Mouse (Mus musculus) monocyte, adult 2 months (primary cell): ENCODE measurements around the gene Ptpn11.
"Not testable (repeated sequence)": the region's sequence is repeated elsewhere in the genome, so short reads cannot be mapped to it uniquely, and the experiment has no call there.

Source experiments
- DNase-seq, 2 experiments: peaks; one replicate each; pipeline ENCODE4 v3.0.0; 2022; ENCODE audit warnings: low spot score in 2 of 2, low read depth in 1 of 2

Ptpn11 gene

GRCm38 (mm10) chr5:121190836-121191583 lies at the start of gene Ptpn11:
Gene Ptpn11, minus strand, starts transcription at chr5:121191397.
- DNase-seq, result peak; percentile 33 to 61

DNA sequence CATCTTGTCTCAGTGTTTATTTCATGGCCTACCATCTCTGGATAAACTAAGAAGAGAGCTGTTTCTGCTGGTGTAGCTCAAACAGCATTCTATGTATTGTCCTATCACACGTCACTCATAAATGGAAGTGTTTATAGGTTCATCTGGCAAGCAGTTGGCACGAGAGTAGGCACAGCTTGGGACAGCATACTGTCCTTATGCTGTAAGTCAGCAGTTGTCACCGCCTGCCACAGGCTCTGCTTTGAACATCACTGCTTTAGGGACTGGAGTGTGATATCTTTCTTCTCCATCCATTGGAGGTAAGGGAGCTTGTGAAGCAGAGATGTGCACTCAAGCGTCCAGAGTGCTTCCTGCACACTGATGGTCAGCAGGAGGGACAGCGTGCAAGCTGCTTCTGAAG lies 48.6 kb upstream of the Ptpn11 start:
- no peak for DNase-seq

- no peak for DNase-seq
Observed at GRCm38 (mm10) chr5:121238208-121238607, 47.0 kb upstream of the Ptpn11 start.

- no peak for DNase-seq
Observed at GRCm38 (mm10) chr5:121236171-121236570, 45.0 kb upstream of the Ptpn11 start.

DNA sequence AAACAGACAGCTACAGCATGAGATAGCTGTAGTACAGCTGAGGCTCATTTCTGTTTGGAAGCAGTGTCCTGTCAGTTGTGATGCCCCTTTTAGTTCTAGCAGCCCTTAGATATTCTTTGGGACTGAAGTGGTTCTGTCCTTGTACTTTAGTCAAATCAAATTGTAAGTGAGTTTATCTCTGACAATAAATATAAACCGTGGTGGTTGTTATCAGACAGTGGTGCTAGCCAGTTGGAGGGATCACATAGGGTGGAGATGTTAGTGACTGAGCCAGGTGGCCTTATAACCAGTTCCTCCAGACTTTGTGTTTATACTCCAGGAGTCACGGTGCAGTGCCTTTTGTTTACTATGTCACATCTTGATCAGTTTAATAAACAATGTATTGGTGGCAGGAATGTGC lies 42.5 kb upstream of the Ptpn11 start:
- DNase-seq, result no peak

- no peak for DNase-seq
Observed at GRCm38 (mm10) chr5:121232789-121233188, 41.6 kb upstream of the Ptpn11 start.

- DNase-seq, result no peak
Observed at GRCm38 (mm10) chr5:121230811-121231210, 39.6 kb upstream of the Ptpn11 start.

GRCm38 (mm10) chr5:121229182-121229581 lies 38.0 kb upstream of the Ptpn11 start:
- no peak for DNase-seq

DNA sequence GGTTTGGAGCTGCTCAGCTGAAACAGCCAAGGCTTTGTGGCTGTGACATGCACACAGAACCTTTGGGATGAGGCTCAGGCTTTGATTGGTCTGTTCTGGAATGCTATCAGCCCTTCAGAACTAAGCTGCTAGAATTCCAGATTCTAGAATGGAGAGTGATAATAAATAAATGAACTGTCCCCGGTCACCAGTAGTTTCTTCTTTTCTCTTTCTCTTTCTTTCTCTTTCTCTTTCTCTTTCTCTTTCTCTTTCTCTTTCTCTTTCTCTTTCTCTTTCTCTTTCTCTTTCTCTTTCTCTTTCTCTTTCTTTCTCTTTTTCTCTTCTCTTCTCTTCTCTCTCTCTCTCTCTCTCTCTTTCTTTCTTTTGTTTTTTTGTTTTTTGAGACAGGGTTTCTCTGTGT lies 36.1 kb upstream of the Ptpn11 start:
- DNase-seq, result not testable (repeated sequence)

DNA sequence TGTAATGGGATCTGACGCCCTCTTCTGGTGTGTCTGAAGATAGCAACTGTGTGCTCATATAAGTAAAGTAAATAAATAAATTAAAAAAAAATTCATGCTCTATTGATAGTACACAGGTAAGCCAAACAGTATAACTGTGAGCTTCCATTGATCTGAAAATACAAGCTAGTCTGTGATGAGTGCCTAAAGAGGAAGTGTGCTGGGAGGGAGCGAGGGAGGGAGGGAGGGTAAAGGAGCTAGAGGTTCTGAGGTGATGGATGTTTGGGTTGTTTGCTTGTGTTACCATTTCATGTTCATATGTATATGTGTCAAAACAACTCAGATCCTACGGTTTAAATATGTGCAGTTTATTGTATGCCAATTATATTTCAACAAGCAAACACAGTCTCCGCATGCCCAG lies 35.6 kb upstream of the Ptpn11 start:
- no peak for DNase-seq

- DNase-seq, result no peak
Observed at GRCm38 (mm10) chr5:121226406-121226805, 35.2 kb upstream of the Ptpn11 start.

DNA sequence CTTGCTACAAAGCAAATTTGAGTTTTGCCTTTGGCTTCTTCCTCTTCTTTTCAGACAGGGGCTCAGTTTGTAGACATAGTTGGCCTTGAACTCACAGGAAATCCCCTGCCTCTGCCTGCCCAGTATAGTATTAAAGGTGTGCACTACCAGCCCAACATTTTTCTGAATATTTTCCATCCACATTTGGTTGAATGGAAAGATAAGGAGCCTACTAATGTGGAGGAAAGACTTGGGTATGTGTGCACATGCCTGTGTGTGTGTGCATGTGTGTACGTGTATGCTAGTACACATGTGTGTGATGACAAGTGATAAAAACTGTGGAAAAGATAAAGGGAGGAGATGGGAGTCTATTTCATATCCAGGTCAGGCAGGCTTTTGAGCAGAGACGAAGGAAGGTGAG lies 34.7 kb upstream of the Ptpn11 start:
- DNase-seq, result no peak

DNA sequence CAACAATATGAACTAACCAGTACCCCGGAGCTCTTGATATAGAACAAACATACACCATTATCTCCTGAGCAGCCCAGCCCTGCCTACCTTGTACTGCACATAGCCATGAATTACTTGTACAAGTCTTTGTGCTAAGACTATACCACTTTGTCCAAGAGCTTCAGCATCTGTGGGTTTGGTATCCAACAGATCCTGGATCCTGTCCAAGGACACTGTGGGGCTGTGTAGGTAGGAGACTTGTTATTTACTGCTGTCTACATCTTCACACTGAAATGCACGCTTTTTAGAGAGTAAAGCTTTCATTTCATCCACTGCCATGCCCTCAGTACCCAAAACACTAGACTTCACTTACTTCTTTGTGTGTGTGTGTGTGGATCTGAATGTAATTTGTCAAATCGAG lies 33.7 kb upstream of the Ptpn11 start:
- DNase-seq, result no peak

GRCm38 (mm10) chr5:121224020-121224419 lies 32.8 kb upstream of the Ptpn11 start:
- DNase-seq, result not testable (repeated sequence)

DNA sequence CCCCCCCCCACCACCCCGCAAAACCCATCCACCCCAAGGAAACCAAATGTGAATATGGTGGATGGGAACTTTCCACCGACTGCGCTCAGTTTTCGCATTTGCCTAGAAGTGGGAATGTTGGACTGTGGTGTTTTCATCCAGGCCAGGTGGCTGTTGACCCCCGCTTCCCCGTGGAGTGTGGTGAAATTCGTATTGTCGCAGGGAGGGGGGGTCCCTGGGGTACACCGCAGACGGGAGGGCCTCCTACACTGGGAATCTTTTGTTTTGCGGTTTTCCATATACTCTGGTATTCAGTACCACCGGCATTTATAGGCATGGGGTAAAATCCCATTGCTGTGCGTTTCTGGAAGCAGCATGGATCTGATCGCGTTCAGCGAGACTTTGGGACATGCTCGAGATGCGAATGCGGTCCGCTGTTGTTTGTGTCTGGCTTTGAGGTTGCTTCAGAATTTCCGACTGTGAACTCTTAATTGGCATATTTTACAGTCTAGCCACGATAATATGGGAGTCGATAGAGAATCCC lies 30.2 kb upstream of the Ptpn11 start:
- DNase-seq, result no peak

DNA sequence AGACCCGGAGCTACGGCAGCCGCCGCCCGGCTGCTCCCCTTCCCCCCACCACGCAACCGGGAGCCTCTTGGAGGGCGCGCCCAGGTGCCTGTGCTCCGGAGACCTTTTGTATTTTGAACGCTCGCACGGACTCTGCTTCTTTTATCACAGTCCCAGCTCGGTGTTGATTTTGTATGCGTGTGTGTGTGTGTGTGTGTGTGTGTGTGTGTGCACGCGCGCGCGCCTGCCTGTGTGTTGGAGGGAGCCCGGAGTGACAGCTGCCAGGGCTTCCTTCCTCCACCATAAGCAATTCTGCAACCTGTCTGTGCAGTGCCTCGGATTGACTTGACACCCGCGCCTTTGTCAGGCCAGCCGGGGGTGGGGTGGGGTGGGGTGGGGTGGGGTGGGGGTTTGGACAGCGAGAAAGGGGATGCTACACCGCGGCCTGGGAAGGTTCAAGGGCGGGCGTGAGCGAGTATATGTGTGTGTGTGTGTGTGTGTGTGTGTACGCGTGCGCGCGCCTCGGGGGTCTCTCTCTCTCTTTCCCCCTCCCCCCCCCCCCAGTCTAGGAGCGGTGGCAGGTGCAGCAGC lies 29.6 kb upstream of the Ptpn11 start:
- no peak for DNase-seq

- DNase-seq, result peak; percentile 83 to 93
Observed at GRCm38 (mm10) chr5:121219980-121220731, 29.0 kb upstream of the Ptpn11 start, which contains the start of gene Hectd4. Gene Hectd4, plus strand, starts transcription at chr5:121220219.

DNA sequence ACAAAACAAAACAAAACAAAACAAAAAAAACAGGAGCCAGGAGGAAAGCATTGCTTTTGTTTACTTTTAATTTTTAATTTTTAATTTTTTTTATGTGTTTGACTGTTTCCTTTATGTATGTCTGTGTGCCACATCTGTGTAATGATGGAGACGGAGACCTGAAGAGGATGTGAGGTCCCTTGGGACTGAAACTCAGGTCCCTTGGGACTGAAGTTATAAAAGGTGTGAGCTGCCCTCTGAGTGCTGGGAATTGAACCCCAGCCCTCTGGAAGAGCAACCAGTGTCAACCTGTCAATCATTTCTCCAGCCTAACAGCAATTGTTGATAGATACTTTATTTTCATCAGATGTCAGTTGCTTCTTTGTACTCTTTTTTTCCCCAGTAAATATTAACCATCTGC lies 28.0 kb upstream of the Ptpn11 start:
- no peak for DNase-seq

- no peak for DNase-seq
Observed at GRCm38 (mm10) chr5:121217313-121217634, 26.1 kb upstream of the Ptpn11 start.

DNA sequence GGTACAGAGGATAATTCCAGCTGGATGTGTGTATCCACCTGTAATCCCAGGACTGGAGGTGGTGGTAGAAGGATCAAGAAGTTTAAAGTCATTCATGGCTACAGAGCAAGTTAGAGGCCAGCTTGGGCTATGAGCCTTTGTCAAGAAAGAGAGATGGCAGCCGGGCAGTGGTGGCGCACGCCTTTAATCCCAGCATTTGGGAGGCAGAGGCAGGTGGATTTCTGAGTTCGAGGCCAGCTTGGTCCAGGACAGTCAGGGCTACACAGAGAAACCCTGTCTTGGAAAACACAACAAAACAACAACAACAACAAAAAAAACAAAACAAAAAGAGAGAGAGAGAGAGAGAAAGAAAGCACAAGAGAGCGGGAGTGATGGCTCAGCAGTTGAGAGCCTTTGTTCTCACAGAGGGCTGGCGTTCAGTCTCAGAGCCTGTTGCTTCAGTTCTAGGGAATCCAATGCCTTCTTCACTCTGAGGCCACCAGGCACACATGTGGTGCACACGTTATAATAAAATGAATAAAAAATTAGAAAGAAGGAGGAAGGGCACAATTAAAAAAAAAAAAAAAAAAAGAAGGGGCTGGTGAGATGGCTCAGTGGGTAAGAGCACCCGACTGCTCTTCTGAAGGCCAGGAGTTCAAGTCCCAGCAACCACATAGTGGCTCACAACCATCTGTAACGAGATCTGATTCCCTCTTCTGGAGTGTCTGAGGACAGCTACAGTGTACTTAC lies 25.6 kb upstream of the Ptpn11 start:
- not testable (repeated sequence) for DNase-seq

DNA sequence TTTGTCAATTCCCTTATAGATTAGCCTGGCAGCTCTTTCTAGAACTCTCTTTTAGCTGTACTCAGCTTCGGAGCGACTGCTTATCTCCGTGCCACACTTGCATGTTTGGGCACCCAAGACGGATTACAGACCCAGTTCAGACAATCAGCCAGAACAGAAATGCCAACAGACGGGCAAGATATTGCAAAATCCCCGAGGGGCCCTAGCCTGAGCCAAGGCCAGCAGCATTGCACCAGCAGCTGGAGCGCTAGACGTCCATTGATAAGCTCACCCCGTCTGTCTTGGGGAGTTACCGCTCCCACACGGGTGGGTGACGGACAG lies 24.9 kb upstream of the Ptpn11 start:
- DNase-seq, result no peak
